Mouse (Mus musculus): ENCODE data around the gene Nipsnap1. TPM values are rescaled to one million over a fixed set of nuclear protein-coding genes. Genes with fewer than 3 reads are reported as not detected.

The Nipsnap1 gene
- total and polyA plus RNA-seq, 2 experiments from 2014 or later: 116 to 140 TPM

DNA sequence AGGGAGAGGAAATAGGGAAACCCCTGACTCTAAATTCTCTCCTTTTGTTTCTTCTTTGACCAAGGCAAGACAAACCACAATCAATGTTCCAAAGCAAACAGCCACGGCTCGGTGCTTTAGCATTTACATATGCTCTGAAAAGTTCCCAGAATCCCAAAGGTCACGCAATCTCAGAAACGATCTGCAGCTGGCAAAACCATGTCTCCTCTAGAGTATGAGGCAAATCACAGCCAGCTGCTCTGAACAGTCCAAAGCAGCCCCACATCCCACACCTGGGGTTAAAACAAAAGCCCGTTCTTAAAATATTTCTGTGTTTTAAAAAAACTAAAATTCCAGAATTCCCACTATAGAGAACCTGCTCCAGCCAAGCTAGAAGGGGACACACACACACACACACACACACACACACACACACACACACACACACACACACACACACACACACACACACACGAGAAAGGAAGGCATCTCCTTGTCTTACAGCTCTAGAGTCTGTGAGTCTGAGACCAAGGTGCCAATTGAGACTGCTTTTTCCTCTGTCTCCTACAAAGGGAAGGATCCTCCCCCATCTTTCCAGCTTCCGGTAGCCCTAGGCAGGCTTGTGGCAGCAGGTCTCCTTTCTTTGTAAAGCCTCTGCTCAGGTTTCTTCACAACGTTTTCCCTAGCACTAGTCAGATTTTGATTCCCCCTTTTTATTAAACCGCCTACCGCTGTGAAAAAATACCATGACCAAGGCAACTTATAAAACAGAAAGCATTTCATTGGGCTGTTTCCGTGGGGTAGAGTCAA, 11.7 kb upstream of the Nipsnap1 start:
- no peak for DNase-seq (ENCODE audit: low spot score)
- Histone ChIP-seq H3K27ac (no peak overlapping the region), H3K4me2 (ENCODE audit: low read depth, low read length) (no peak overlapping the region), H3K36me3 (ENCODE audit: insufficient read depth, low read length) (no peaks in the 10 kb centered on the region), H3K9me3 (ENCODE audit: low read length) (no peaks in the 10 kb centered on the region), H3K4me1 (ENCODE audit: insufficient read depth, low read length) (no peaks in the 10 kb centered on the region), H3K9ac (replicated peaks; ENCODE audit: low read length) (no peak overlapping the region), H3K27me3 (ENCODE audit: insufficient read depth, low read length) (no peaks in the 10 kb centered on the region), H3K4me3 (ENCODE audit: low read length) (no peak overlapping the region)
- ATAC-seq: no peak
- WGBS: 46% methylated on average over 11 of the region's 11 CpGs
- TF ChIP-seq CTCF (IDR thresholded peaks at IDR 0.05; ENCODE audit: low read depth): no peak

GRCm38 (mm10) chr11:4862730-4863129, 11.0 kb upstream of the Nipsnap1 start:
- Histone ChIP-seq H3K4me2 (ENCODE audit: low read depth, low read length) (no peak overlapping the region), H3K36me3 (ENCODE audit: insufficient read depth, low read length) (no peaks in the 10 kb centered on the region), H3K27me3 (ENCODE audit: insufficient read depth, low read length) (no peaks in the 10 kb centered on the region), H3K4me1 (ENCODE audit: insufficient read depth, low read length) (no peaks in the 10 kb centered on the region), H3K9ac (replicated peaks; ENCODE audit: low read length) (no peak overlapping the region), H3K27ac (no peak overlapping the region), H3K9me3 (ENCODE audit: low read length) (no peaks in the 10 kb centered on the region), H3K4me3 (ENCODE audit: low read length) (no peak overlapping the region)
- TF ChIP-seq CTCF (IDR thresholded peaks at IDR 0.05; ENCODE audit: low read depth): no peak
- DNase-seq (ENCODE audit: low spot score) (no peak), ATAC-seq (no peak)
- WGBS: 96% methylated on average over 1 of the region's 1 CpGs

GRCm38 (mm10) chr11:4865645-4866251, 8.0 kb upstream of the Nipsnap1 start:
- ATAC-seq (no peak), DNase-seq (ENCODE audit: low spot score) (peak; percentile 88)
- H3K4me1 ChIP-seq (ENCODE audit: insufficient read depth, low read length): no peaks in the 10 kb centered on the region
- no peak overlapping the region for H3K27ac ChIP-seq
- WGBS: 35% methylated on average over 10 of the region's 10 CpGs
- TF ChIP-seq CTCF (IDR thresholded peaks at IDR 0.05; ENCODE audit: low read depth): peak; percentile 90
- H3K9ac ChIP-seq (replicated peaks; ENCODE audit: low read length): no peak overlapping the region
- no peaks in the 10 kb centered on the region for H3K36me3 ChIP-seq (ENCODE audit: insufficient read depth, low read length)
- no peaks in the 10 kb centered on the region for H3K27me3 ChIP-seq (ENCODE audit: insufficient read depth, low read length)
- no peaks in the 10 kb centered on the region for H3K9me3 ChIP-seq (ENCODE audit: low read length)
- no peak overlapping the region for H3K4me2 ChIP-seq (ENCODE audit: low read depth, low read length)
- no peak overlapping the region for H3K4me3 ChIP-seq (ENCODE audit: low read length)

GRCm38 (mm10) chr11:4874551-4874950, 800 bp downstream of the Nipsnap1 start:
- DNase-seq (ENCODE audit: low spot score) (no peak), ATAC-seq (peak; percentile 39; the same call in 1 of the 2 replicates)
- peak overlapping the region; percentile 77 for H3K9ac ChIP-seq (replicated peaks; ENCODE audit: low read length)
- no peak for TF ChIP-seq CTCF (IDR thresholded peaks at IDR 0.05; ENCODE audit: low read depth)
- H3K4me2 ChIP-seq (ENCODE audit: low read depth, low read length): peak overlapping the region; percentile 76
- H3K36me3 ChIP-seq (ENCODE audit: insufficient read depth, low read length): no peaks in the 10 kb centered on the region
- peak overlapping the region; percentile 56 for H3K4me3 ChIP-seq (ENCODE audit: low read length)
- 7% methylated on average over 10 of the region's 10 CpGs for WGBS
- H3K27ac ChIP-seq: peak overlapping the region; percentile 81; the same call in 1 of the 2 replicates
- H3K9me3 ChIP-seq (ENCODE audit: low read length): no peaks in the 10 kb centered on the region
- no peaks in the 10 kb centered on the region for H3K27me3 ChIP-seq (ENCODE audit: insufficient read depth, low read length)
- H3K4me1 ChIP-seq (ENCODE audit: insufficient read depth, low read length): peaks cover 6% of the 10 kb centered on the region; the same call in 1 of the 2 replicates

- WGBS: 87% methylated on average over 4 of the region's 4 CpGs
- ATAC-seq: no peak
- no peak overlapping the region for H3K9ac ChIP-seq (replicated peaks; ENCODE audit: low read length)
- H3K4me1 ChIP-seq (ENCODE audit: insufficient read depth, low read length): no peaks in the 10 kb centered on the region
- H3K9me3 ChIP-seq (ENCODE audit: low read length): no peaks in the 10 kb centered on the region
- H3K27ac ChIP-seq: no peak overlapping the region
- H3K27me3 ChIP-seq (ENCODE audit: insufficient read depth, low read length): no peaks in the 10 kb centered on the region
- H3K36me3 ChIP-seq (ENCODE audit: insufficient read depth, low read length): peaks cover 7% of the 10 kb centered on the region
- no peak for TF ChIP-seq CTCF (IDR thresholded peaks at IDR 0.05; ENCODE audit: low read depth)
- H3K4me2 ChIP-seq (ENCODE audit: low read depth, low read length): no peak overlapping the region
- DNase-seq (ENCODE audit: low spot score): no peak
- H3K4me3 ChIP-seq (ENCODE audit: low read length): no peak overlapping the region
Observed at GRCm38 (mm10) chr11:4881087-4881486, 7.3 kb downstream of the Nipsnap1 start.

GRCm38 (mm10) chr11:4882892-4883627, 9.3 kb downstream of the Nipsnap1 start:
- peak; percentile 54 for TF ChIP-seq CTCF (IDR thresholded peaks at IDR 0.05; ENCODE audit: low read depth)
- no peaks in the 10 kb centered on the region for H3K9me3 ChIP-seq (ENCODE audit: low read length)
- ATAC-seq: peak; percentile 43; the same call in 1 of the 2 replicates
- H3K36me3 ChIP-seq (ENCODE audit: insufficient read depth, low read length): peaks cover 11% of the 10 kb centered on the region
- H3K4me2 ChIP-seq (ENCODE audit: low read depth, low read length): no peak overlapping the region
- no peak overlapping the region for H3K4me3 ChIP-seq (ENCODE audit: low read length)
- no peaks in the 10 kb centered on the region for H3K4me1 ChIP-seq (ENCODE audit: insufficient read depth, low read length)
- H3K27ac ChIP-seq: no peak overlapping the region
- DNase-seq (ENCODE audit: low spot score): peak; percentile 47
- H3K27me3 ChIP-seq (ENCODE audit: insufficient read depth, low read length): no peaks in the 10 kb centered on the region
- no peak overlapping the region for H3K9ac ChIP-seq (replicated peaks; ENCODE audit: low read length)
- 56% methylated on average over 14 of the region's 14 CpGs for WGBS

Measured in hindbrain, postnatal 0 days (tissue).